Mouse (Mus musculus) hindbrain, embryonic 12.5 days (tissue): Measurements from ENCODE around the gene Ddc. TPM values are rescaled to one million over a fixed set of nuclear protein-coding genes. Genes with fewer than 3 reads are reported as not detected.
A peak's percentile ranks its signal among the peaks of the same experiment; 100 is the strongest.

Experiments
- ATAC-seq: fragments of 200-750 bp; cut with Nextera tagmentation; 2 replicates; pipeline ENCODE4 v1.8.0; 2017; ENCODE audit warnings: moderate TSS enrichment; ENCODE audit not compliant: low FRiP score
- H3K27ac ChIP-seq: fragments of 300-500 bp; sonication (generic); 2 replicates; pipeline ENCODE4 v1.5.1; 2016; ENCODE audit warnings: mild to moderate bottlenecking
- H3K27me3 ChIP-seq: fragments of 300-500 bp; sonication (generic); 2 replicates; pipeline ENCODE4 v1.6.1; 2016; ENCODE audit warnings: mild to moderate bottlenecking
- H3K36me3 ChIP-seq: fragments of 300-500 bp; sonication (generic); 2 replicates; pipeline ENCODE4 v1.6.1; 2016; ENCODE audit warnings: mild to moderate bottlenecking
- H3K4me1 ChIP-seq: fragments of 300-500 bp; sonication (generic); 2 replicates; pipeline ENCODE4 v1.6.1; 2016
- H3K4me2 ChIP-seq: fragments of 300-500 bp; sonication (generic); replicated peaks from 2 replicates; pipeline ENCODE4 v1.6.1; 2016; ENCODE audit warnings: mild to moderate bottlenecking
- H3K4me3 ChIP-seq: fragments of 300-500 bp; sonication (generic); 2 replicates; pipeline ENCODE4 v1.5.1; 2016; ENCODE audit warnings: mild to moderate bottlenecking
- H3K9ac ChIP-seq: fragments of 300-500 bp; sonication (generic); 2 replicates; pipeline ENCODE4 v1.6.1; 2016; ENCODE audit warnings: mild to moderate bottlenecking, moderate library complexity
- H3K9me3 ChIP-seq: fragments of 300-500 bp; sonication (generic); replicated peaks from 2 replicates; pipeline ENCODE4 v1.6.1; 2016; ENCODE audit warnings: mild to moderate bottlenecking
- WGBS: fragments of 180-500 bp; shearing (Covaris S2); methylation state at CpG from one replicate; pipeline ENCODE4 v1.1.7; 2016; 5-methylcytosine and 5-hydroxymethylcytosine counted together
- polyA plus RNA-seq: library from polyadenylated mRNA; unstranded; fragments of >200 nt; fragmentation: Nextera tagmentation; extraction: Ambion mirVana; gene quantifications from 2 replicates; pipeline ENCODE4 v1.2.1, GENCODE M21; 2016

Ddc gene
- polyA plus RNA-seq, 1 experiment from 2014 or later, result 8.3 TPM

DNA sequence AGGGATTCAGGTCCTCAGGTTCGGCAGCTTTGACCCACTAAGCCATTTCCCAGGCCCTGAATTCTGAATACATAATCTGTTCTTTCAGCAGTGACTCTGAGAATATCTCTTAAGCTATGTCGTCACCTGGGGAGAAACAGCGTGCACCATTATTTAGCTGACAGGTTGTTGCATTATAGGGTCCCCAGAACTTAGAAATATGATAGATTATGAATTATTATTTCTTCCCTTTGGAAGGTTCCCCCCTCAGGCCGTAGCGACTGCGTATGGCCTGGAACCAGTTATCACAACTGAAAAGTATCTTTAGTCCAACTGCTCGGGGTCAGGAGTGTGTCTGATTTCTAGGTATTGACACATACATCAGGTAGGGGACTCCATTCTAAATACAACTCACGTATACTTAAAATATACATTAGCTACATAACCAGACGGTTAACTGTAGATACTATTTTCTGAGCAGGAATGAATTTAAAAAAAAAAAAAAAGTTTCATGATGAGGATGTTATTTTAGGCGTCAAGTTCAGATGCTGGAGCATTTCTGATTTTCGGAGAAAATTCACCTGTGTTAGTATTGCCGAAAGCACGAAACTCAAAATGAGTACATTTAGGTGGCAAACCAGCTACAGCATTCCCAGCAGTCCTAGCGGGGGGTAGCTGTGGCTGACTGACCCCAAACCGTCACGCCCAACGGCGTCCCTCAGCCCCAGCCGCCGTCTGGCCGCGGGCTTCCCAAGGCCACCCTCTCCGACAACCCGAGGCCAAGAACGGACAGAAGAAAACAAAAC, 89.7 kb downstream of the Ddc start:
- ATAC-seq, result no peak
- Histone ChIP-seq H3K27me3 (no peaks in the 10 kb centered on the region), H3K4me3 (peak overlapping the region; percentile 47), H3K4me2 (peak overlapping the region; percentile 83), H3K27ac (peak overlapping the region; percentile 62; the same call in 1 of the 2 replicates), H3K36me3 (no peaks in the 10 kb centered on the region; the same call in 1 of the 2 replicates), H3K9ac (peak overlapping the region; percentile 76), H3K4me1 (peaks cover 8% of the 10 kb centered on the region; the same call in 1 of the 2 replicates), H3K9me3 (no peaks in the 10 kb centered on the region)
- 12% methylated on average over 25 of the region's 25 CpGs for WGBS

DNA sequence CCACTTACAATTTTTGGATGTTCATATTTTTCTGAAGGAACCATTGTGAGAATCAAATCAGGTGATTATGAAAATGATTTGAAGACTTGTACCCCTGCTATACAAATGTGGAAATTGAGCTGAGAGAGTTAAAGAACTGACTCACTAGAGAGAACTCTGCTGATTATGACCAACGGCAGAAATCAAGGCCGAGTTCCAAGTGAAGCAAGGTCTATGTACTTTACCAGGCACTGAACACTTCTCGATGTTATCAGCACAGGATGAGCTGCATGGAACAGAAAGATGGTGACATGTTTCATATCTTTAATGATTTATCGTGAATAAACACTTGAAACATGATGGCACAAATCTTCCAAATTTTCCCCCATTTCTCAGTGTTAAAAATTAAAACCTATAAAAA, 92.0 kb downstream of the Ddc start:
- no peaks in the 10 kb centered on the region for H3K27me3 ChIP-seq
- peaks cover 16% of the 10 kb centered on the region for H3K36me3 ChIP-seq
- WGBS, result 94% methylated on average over 4 of the region's 4 CpGs
- H3K4me2 ChIP-seq, result no peak overlapping the region
- H3K9ac ChIP-seq, result no peak overlapping the region
- H3K9me3 ChIP-seq, result no peaks in the 10 kb centered on the region
- H3K27ac ChIP-seq, result no peak overlapping the region
- H3K4me1 ChIP-seq, result peaks cover 6% of the 10 kb centered on the region; the same call in 1 of the 2 replicates
- no peak for ATAC-seq
- H3K4me3 ChIP-seq, result no peak overlapping the region

DNA sequence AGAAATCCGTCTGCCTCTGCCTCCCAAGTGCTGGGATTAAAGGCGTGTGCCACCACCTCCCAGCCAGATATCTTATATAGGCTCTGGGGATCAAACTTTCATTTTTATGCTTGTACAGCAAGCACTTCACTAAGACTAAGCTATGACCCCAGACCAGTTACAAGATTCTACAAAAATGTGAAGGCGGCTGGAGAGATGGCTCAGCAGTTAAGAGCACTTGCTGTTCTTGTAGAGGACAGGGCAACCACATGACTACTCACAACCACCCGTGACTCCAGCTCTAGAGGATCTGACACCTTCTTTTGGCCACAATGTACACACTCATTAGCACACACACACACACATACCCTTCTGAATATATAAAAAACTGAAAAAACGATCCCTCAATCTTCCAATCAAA, 93.5 kb downstream of the Ddc start:
- H3K4me3 ChIP-seq, result no peak overlapping the region
- H3K9ac ChIP-seq, result no peak overlapping the region
- H3K27me3 ChIP-seq, result no peaks in the 10 kb centered on the region
- no peak for ATAC-seq
- peaks cover under 1% of the 10 kb centered on the region; the same call in 1 of the 2 replicates for H3K4me1 ChIP-seq
- no peak overlapping the region for H3K27ac ChIP-seq
- peaks cover 19% of the 10 kb centered on the region for H3K36me3 ChIP-seq
- no peaks in the 10 kb centered on the region for H3K9me3 ChIP-seq
- WGBS, result 89% methylated on average over 5 of the region's 5 CpGs
- no peak overlapping the region for H3K4me2 ChIP-seq

DNA sequence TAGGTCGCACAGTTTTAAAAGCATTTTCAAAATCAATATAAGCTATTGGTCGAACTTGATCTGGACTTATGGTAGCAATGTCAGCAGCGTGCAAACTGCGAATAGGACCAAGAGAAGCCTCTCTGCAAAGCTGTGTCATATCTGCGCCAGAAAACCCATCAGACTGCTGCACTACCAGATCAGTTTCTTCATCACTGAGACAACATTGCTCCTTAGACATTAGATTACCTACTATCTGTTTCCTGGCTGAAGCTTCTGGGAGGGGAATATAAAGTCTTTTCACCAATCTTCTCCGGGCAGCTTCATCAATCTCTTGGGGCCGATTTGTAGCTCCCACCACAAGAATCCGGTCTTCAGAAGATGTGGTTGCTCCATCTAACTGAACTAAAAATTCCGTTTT, 96.9 kb downstream of the Ddc start:
- Histone ChIP-seq H3K4me3 (no peak overlapping the region), H3K4me1 (no peaks in the 10 kb centered on the region), H3K27ac (no peak overlapping the region), H3K9ac (no peak overlapping the region), H3K4me2 (no peak overlapping the region), H3K27me3 (no peaks in the 10 kb centered on the region), H3K9me3 (no peaks in the 10 kb centered on the region), H3K36me3 (peaks cover 24% of the 10 kb centered on the region)
- WGBS, result 94% methylated on average over 9 of the region's 9 CpGs
- ATAC-seq, result no peak

DNA sequence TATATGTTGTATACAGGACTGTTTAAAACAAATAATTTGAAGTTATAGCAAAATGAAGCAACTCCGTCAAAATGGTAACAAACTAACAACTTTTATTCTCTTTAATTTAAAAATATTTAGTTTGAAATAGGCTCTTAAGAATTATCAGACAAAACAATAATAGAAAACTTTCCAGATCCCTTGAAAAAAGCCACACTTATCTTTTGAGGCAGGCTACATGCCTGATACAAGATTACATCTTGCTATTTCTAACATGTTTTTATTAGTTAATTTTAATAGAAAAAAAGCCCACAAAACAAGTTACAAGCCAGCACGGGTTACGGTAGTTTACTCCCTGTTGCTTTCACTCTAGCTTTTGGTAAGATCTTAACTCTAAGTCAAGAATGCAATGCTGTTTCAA, 97.6 kb downstream of the Ddc start:
- ATAC-seq, result no peak
- Histone ChIP-seq H3K4me2 (no peak overlapping the region), H3K9me3 (no peaks in the 10 kb centered on the region), H3K27me3 (no peaks in the 10 kb centered on the region), H3K4me1 (no peaks in the 10 kb centered on the region), H3K36me3 (peaks cover 24% of the 10 kb centered on the region), H3K9ac (no peak overlapping the region), H3K27ac (no peak overlapping the region), H3K4me3 (no peak overlapping the region)
- WGBS, result over 99% methylated on average over 3 of the region's 3 CpGs

DNA sequence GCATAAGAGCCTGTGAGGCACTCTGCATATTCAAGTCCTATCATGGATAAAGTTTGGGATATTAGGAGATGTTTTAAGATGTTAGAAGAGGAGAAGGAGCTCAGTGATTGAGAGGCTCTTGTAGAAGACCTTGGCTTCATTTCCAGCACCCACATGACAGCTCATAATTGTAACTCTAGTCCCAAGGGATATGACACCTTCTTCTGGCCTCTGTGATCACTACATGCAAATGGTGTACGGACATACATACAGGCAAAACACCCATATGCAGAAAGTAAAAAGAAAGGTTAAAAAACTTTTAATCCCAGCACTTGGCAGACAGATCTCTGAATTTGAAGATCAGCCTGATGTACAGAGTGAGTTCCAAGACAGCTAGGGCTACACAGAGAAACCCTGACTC, 99.3 kb downstream of the Ddc start:
- no peaks in the 10 kb centered on the region for H3K27me3 ChIP-seq
- no peak overlapping the region for H3K4me2 ChIP-seq
- H3K4me1 ChIP-seq, result no peaks in the 10 kb centered on the region
- H3K36me3 ChIP-seq, result peaks cover 24% of the 10 kb centered on the region
- H3K4me3 ChIP-seq, result no peak overlapping the region
- no peak for ATAC-seq
- no peak overlapping the region for H3K9ac ChIP-seq
- H3K27ac ChIP-seq, result no peak overlapping the region
- 90% methylated on average over 1 of the region's 1 CpGs for WGBS
- H3K9me3 ChIP-seq, result no peaks in the 10 kb centered on the region

DNA sequence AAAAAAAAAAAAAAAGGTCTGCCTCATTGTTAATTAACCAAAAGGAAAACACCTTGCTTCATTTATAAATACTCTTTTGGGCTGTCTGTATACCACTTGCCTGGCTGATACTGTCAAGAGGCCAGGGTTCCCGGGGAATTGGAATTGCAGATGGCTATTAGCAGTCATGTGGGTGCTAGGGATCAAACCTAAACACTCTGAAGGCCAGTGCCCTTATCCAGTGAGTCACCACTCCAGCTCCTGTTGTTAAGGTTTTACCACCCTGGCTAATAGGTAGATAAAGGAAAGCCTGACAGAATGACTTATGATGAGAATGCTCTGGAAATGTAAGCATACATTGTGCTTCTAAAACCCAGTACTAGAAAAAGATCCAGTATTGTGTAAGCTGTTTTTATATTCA, 103.3 kb downstream of the Ddc start:
- no peak for ATAC-seq

DNA sequence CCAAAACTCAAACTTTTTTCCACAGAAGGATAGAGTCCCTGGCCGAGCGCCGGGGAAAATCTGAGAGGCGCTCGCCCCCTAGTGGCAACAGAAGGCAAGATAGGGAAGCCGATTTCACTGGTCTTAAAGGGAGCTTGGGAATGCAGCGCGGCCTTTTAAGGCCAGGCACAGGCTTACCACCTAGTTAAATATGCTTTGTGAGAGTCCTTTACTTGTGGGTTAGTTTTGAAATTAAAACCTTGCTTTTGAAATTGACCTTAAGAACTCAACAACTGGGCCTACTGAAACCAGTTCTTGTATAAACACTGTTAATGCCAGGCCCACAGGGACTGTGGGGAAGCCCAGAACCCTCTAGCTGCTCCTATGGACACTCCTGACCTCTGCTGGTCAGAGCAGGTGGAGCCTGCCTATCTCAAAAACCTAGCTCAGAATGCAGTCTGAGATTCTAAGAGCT, 109.4 kb downstream of the Ddc start:
- H3K9ac ChIP-seq, result no peak overlapping the region
- H3K4me3 ChIP-seq, result no peak overlapping the region
- H3K4me2 ChIP-seq, result peak overlapping the region; percentile 36
- ATAC-seq, result peak; percentile 98
- no peaks in the 10 kb centered on the region for H3K9me3 ChIP-seq
- no peaks in the 10 kb centered on the region for H3K27me3 ChIP-seq
- no peaks in the 10 kb centered on the region for H3K4me1 ChIP-seq
- no peak overlapping the region for H3K27ac ChIP-seq
- H3K36me3 ChIP-seq, result no peaks in the 10 kb centered on the region
- WGBS, result 1% methylated on average over 8 of the region's 8 CpGs

More for the DNA sequence above, 103.3 kb downstream of the Ddc start:
- H3K27me3 ChIP-seq, result no peaks in the 10 kb centered on the region
- H3K4me1 ChIP-seq, result no peaks in the 10 kb centered on the region
- H3K9me3 ChIP-seq, result no peaks in the 10 kb centered on the region
- no peak overlapping the region for H3K9ac ChIP-seq
- H3K4me2 ChIP-seq, result no peak overlapping the region
- no peak overlapping the region for H3K27ac ChIP-seq
- no peak overlapping the region for H3K4me3 ChIP-seq
- WGBS, result 95% methylated on average over 1 of the region's 1 CpGs
- peaks cover 6% of the 10 kb centered on the region for H3K36me3 ChIP-seq

DNA sequence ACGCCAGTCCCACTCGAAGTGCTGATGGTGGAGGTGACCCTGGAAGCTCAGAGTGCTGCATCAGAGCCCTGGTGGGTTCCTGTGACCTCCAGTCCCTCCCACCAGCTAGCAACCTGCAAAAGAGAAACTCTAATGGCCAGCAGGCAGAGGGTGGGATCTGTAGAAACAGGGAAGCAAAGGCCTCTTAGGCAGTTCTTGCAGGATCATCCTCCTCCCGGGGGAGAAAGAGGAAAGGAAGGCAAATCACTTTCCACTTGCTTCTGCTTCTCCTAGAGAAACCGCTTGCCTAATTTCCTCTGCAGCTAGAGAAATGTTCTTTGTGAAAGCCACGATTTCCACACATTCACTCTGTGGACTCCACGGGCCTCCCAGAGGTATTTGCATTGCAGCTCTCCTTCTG, 112.5 kb downstream of the Ddc start:
- no peak overlapping the region for H3K4me2 ChIP-seq
- no peaks in the 10 kb centered on the region for H3K27me3 ChIP-seq
- no peak for ATAC-seq
- H3K4me1 ChIP-seq, result no peaks in the 10 kb centered on the region
- H3K36me3 ChIP-seq, result no peaks in the 10 kb centered on the region
- H3K9me3 ChIP-seq, result no peaks in the 10 kb centered on the region
- no peak overlapping the region for H3K4me3 ChIP-seq
- no peak overlapping the region for H3K27ac ChIP-seq
- H3K9ac ChIP-seq, result no peak overlapping the region
- 71% methylated on average over 6 of the region's 6 CpGs for WGBS

DNA sequence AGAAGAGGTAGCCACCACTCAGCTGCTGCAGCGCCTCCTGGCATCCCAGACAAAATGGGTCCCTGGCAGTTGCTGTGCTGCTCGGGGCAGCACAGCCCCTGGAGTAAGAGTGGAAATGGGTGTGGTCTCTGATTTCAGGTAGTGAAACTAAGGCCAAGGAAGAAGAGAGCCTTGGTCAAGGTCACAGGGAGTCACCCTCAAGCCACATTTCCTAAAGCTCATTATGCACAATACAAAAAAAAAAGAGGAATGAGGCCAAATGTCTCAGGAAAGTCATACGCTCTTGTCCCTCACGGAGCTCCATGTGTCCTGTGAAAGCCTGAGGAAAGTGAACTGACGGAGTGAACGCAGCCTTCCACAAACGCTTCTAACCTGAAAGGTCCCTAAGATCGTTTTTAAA, 116.2 kb downstream of the Ddc start:
- H3K36me3 ChIP-seq, result no peaks in the 10 kb centered on the region
- no peak for ATAC-seq
- H3K27me3 ChIP-seq, result no peaks in the 10 kb centered on the region
- no peaks in the 10 kb centered on the region for H3K4me1 ChIP-seq
- H3K9me3 ChIP-seq, result no peaks in the 10 kb centered on the region
- no peak overlapping the region for H3K4me2 ChIP-seq
- H3K9ac ChIP-seq, result no peak overlapping the region
- H3K4me3 ChIP-seq, result no peak overlapping the region
- no peak overlapping the region for H3K27ac ChIP-seq
- WGBS, result 86% methylated on average over 8 of the region's 8 CpGs

DNA sequence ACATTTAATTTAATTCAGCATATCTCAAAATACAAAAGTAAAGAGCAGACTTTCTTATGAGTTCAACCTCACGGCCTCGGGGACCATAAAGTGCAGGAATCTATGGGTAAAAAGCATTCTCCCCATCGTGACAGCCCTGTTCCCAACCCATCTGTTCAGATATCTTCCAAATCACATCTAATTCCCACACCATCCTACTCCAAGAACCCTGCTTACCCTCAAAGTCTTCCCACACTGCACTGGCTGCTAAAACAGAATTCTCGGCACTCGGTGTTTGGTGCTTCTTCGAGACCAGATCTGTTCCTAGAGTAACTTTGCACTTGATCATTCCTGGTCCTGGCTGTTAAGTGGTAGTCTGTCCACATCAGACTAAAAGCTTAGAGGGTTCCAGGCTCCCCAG, 119.6 kb downstream of the Ddc start:
- H3K4me1 ChIP-seq, result no peaks in the 10 kb centered on the region
- no peaks in the 10 kb centered on the region for H3K36me3 ChIP-seq
- H3K27ac ChIP-seq, result no peak overlapping the region
- H3K9ac ChIP-seq, result no peak overlapping the region
- 94% methylated on average over 6 of the region's 6 CpGs for WGBS
- no peaks in the 10 kb centered on the region for H3K9me3 ChIP-seq
- ATAC-seq, result no peak
- no peaks in the 10 kb centered on the region for H3K27me3 ChIP-seq
- no peak overlapping the region for H3K4me3 ChIP-seq
- H3K4me2 ChIP-seq, result no peak overlapping the region

DNA sequence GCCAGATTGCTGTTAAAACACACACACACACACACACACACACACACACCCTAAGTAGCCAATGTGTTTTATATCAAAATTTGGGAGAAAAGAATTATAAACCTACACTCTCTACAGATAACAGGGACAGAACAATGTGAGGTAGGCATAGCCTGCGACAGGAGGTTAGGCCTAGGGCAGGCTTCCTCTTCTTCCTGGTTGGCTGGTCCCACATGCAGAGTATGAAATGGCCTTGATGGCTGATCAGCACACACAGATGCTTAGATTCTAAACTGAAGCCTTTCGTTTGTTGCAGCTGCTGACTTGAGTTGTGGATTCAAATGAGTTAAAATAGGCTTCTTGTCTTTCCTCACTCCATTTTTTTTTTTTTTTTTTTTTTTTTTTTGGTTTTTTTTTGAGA, 120.1 kb downstream of the Ddc start:
- no peaks in the 10 kb centered on the region for H3K36me3 ChIP-seq
- H3K9ac ChIP-seq, result no peak overlapping the region
- no peaks in the 10 kb centered on the region for H3K27me3 ChIP-seq
- no peak overlapping the region for H3K27ac ChIP-seq
- no peak overlapping the region for H3K4me2 ChIP-seq
- no peak overlapping the region for H3K4me3 ChIP-seq
- no peak for ATAC-seq
- H3K4me1 ChIP-seq, result no peaks in the 10 kb centered on the region
- 87% methylated on average over 2 of the region's 2 CpGs for WGBS
- no peaks in the 10 kb centered on the region for H3K9me3 ChIP-seq

DNA sequence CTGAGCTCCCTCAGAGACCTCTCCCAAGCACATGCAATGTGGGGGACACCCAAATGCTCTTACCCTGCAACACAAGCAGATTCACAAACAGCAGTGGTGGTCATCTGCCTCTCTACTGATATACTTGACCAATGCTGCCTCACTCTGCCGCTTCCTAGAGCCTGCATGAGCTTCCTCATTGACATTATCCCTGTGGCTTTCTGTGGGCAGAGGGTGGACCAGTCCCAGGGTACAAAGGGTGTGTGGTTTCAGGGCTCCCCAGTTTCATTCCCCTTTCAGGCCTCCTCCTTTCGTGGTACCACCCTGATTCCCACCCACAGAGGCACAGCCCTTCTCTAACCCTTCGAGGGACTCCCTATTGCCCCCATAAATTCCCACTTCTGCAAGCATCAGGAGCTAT, 120.7 kb downstream of the Ddc start:
- Histone ChIP-seq H3K9ac (no peak overlapping the region), H3K27ac (no peak overlapping the region), H3K9me3 (no peaks in the 10 kb centered on the region), H3K4me3 (no peak overlapping the region), H3K4me2 (no peak overlapping the region), H3K4me1 (no peaks in the 10 kb centered on the region), H3K27me3 (no peaks in the 10 kb centered on the region), H3K36me3 (no peaks in the 10 kb centered on the region)
- 83% methylated on average over 3 of the region's 3 CpGs for WGBS
- no peak for ATAC-seq
